Mouse (Mus musculus) bone marrow macrophage, adult 2 months (primary cell): ENCODE data around the gene Fam155a. TPM values are rescaled to one million over a fixed set of nuclear protein-coding genes. Genes with fewer than 3 reads are reported as not detected.

Experiments used
- H3K27ac ChIP-seq: 2 replicates; pipeline ENCODE4 v1.5.1; 2012; ENCODE audit warnings: low read depth, low read length; ENCODE audit not compliant: insufficient read depth
- H3K4me1 ChIP-seq: 2 replicates; pipeline ENCODE4 v1.6.1; 2012; ENCODE audit warnings: low read length; ENCODE audit not compliant: control insufficient read depth, insufficient read depth
- H3K4me3 ChIP-seq: 2 replicates; pipeline ENCODE4 v1.5.1; 2012; ENCODE audit warnings: mild to moderate bottlenecking, low read length, moderate library complexity; ENCODE audit not compliant: insufficient read depth
- CTCF ChIP-seq: IDR thresholded peaks from 2 replicates; pipeline ENCODE4 v1.5.1; 2012; ENCODE audit warnings: low read depth, mild to moderate bottlenecking, low read length, moderate library complexity
- POLR2A ChIP-seq: IDR thresholded peaks from 2 replicates; pipeline ENCODE4 v1.6.1; 2012; ENCODE audit warnings: mild to moderate bottlenecking, low read depth, low read length, borderline replicate concordance
- polyA plus RNA-seq: library from polyadenylated mRNA; stranded (reverse); fragments of >200 nt; gene quantifications from 2 replicates; pipeline ENCODE4 v1.2.4, GENCODE M21; 2012; ENCODE audit not compliant: missing spikeins, insufficient read depth, insufficient read length

Fam155a gene
- polyA plus RNA-seq, 1 experiment: not detected

DNA sequence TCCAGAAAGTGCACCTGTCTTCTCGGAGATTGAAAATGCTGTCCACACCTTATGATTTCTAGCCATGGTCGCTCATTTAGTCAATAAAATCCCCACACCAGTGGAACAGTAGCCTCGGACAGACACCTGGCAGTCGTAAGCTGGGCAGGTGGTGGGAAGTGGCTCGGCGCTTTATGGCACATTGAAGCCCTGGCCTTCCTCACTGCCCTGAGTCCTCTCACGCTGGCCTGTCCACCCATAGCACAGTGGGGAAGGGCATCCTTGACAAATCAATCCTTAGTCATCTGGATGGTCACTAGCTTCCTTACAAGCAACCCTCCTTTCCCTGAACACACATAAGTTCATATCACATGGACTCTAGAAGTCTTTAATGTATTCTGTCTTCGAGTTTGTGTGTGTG is 401.8 kb downstream of the Fam155a start:
- TF ChIP-seq POLR2A: no peak
- TF ChIP-seq CTCF: no peak
- Histone ChIP-seq H3K27ac (no peak overlapping the region), H3K4me1 (no peaks in the 10 kb centered on the region)

DNA sequence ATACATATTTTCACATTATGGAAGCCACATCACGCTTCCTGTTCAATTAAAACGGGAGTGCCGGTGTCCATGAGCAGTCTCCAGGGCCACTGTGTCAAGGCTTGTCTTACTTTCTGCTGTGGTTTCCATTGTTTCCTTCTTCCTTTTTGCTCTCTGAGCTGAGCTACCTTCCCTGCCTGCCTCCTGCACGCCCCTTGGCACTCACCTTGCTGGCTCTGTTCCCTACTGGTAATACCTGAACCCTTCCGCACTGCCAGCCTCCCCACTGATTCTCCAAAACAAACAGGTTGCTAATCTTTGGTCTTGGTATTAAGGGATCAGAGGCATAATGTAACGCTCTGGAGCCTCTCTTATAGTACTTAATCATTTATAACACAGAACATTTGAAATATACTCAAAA is 403.2 kb downstream of the Fam155a start:
- no peaks in the 10 kb centered on the region for H3K4me1 ChIP-seq
- TF ChIP-seq POLR2A: no peak
- H3K27ac ChIP-seq: no peak overlapping the region
- H3K4me3 ChIP-seq: no peak overlapping the region

More for the DNA sequence above, 401.8 kb downstream of the Fam155a start:
- H3K4me3 ChIP-seq: no peak overlapping the region

DNA sequence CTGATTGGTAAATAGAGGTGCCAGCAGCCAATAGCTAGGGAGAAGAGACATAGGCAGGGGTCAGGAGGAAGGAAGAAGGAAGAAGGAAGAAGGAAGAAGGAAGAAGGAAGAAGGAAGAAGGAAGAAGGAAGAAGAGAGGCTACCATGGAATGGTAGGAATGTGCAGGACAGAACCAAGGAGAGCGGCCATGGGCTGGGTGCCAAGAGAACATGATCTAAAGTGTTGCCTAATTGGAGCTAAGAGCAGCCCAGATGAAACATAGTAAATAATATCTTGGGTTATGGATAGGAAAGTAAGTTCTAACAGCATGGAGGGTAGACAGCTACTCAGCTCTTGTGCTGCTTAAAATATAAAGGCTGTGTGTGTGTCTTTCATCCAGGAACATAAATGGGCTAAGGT is 405.6 kb downstream of the Fam155a start:
- no peak overlapping the region for H3K4me3 ChIP-seq
- TF ChIP-seq POLR2A (no peak), CTCF (no peak)
- H3K4me1 ChIP-seq: no peaks in the 10 kb centered on the region
- H3K27ac ChIP-seq: no peak overlapping the region

DNA sequence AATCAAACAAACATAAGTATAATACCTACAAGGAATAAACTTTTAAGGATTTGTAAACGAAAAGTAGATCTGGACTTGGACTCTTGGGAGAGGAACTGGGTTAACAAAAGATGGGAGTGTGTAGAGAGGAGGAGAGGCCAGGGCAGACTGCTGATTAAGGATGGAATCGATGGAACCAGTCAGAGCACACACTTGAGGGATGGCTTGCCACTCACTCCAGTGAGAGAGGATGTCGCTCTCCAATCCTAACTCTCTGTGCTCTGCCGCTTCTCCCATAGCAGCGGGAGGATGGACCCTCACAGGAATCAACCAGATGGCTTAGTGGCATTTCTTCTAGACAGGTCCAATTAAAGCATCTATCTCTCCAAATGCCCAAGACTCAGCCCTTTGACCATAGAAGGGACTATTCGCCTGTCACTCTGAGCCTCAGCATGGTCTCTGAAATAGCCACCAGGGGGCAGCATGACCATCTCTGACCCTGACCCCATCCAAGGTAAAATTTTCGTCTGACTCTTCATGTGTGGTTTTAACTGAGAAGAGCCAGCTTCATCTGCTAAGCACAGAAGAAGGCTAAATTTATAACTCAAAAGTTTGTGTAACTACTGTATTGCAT is 422.3 kb downstream of the Fam155a start:
- H3K27ac ChIP-seq: no peak overlapping the region
- peak; percentile 34; the same call in 1 of the 2 replicates for TF ChIP-seq CTCF
- no peak for TF ChIP-seq POLR2A
- no peaks in the 10 kb centered on the region for H3K4me1 ChIP-seq
- no peak overlapping the region for H3K4me3 ChIP-seq

DNA sequence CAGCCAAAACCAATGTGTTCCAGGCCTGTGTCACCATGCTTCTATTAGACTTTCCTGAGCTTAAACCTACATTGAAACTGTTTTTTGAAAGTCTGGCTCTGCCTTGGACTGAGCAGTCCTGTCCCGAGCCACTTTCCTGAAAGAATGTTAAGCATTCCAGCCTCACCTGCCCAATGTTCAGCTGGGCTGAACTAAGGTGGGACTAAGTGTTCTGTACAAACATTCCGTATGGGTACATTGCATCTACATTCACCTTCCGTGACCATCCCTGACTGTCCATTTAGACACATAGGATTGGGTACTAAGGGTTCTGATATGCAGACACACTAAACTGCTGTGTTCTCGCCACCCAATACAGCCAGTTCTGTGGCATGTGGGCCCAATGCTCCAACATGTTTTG is 423.8 kb downstream of the Fam155a start:
- TF ChIP-seq CTCF (no peak), POLR2A (no peak)
- Histone ChIP-seq H3K27ac (no peak overlapping the region), H3K4me1 (no peaks in the 10 kb centered on the region), H3K4me3 (no peak overlapping the region)

DNA sequence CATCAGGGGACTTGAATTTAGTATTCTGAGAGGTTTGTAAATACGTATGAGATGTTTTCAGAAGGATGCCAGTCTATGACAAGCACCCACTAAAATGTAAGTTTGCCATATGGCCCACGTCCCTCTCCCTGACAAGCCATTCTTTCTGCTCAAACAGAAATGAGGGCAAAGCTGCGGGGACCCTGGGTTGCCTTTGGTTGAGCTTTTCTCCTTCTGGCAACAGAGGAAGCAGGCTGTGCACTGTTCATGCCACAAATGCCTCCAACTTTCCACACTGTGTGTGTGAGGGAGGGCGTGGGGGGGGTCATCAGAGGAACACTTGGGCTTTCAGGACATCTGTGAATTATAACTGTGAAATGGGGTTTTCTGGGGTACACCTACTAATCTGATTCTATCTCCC is 426.8 kb downstream of the Fam155a start:
- Histone ChIP-seq H3K4me1 (no peaks in the 10 kb centered on the region), H3K4me3 (no peak overlapping the region), H3K27ac (no peak overlapping the region)
- TF ChIP-seq CTCF (no peak), POLR2A (no peak)

DNA sequence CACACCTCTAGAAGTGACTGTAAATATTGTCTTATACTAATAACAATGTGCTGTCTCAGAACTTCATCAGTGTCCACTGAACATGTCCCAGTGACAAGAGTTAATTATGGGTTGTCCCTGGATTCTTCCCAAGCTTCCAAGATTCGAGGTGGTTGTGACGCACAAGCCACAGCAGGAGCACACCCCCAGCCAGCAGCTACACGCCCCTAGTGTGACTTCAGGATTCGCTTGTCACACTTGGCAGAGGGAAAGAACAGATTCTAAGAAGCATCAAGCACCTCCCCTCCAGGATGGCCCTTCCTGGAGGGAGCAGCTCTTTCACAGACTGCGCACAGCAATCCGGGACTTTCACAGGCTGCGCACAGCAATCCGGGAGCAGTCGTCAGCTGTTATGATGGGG is 428.0 kb downstream of the Fam155a start:
- Histone ChIP-seq H3K4me1 (no peaks in the 10 kb centered on the region), H3K4me3 (no peak overlapping the region), H3K27ac (no peak overlapping the region)
- TF ChIP-seq CTCF: no peak
- no peak for TF ChIP-seq POLR2A

DNA sequence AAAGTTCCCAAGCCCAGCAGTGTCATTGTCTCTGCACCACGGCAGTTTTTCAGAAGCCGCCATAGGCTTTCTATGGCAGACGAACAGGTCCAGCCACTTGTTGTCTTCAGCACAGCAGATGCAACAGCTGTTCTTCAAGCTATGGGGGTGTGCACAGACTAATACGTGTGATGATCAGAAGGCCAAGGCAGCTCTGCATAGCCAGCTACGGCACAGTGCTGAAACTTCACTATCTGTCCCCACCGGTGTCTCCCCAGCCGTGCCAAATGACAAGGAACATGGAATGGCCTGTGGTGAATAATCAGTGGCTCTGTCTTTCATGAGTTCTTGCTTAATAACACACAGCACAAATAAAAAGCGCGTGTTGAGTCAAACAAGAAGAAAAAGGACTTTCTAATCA is 428.4 kb downstream of the Fam155a start:
- Histone ChIP-seq H3K27ac (no peak overlapping the region), H3K4me1 (no peaks in the 10 kb centered on the region), H3K4me3 (no peak overlapping the region)
- TF ChIP-seq POLR2A: no peak
- no peak for TF ChIP-seq CTCF

DNA sequence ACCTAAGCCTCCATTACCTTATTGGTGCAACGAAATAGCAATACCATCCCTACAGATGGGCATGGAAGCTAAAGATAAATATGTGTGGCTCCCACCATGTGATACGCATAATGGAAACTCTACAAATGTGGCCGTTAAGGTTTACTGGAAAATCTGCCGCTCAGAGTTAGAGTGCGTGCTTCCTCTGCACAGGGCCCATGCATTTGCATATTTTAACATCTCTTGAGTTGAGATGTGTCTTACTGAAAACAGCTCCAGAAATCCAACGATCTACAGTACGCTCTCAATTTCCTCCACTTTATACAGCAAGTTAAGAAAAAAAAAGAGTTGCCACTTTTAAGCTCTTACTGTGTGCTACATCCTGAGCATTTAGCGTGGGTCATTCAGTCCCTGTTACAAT is 433.1 kb downstream of the Fam155a start:
- H3K27ac ChIP-seq: no peak overlapping the region
- no peak overlapping the region for H3K4me3 ChIP-seq
- no peak for TF ChIP-seq CTCF
- no peak for TF ChIP-seq POLR2A
- no peaks in the 10 kb centered on the region for H3K4me1 ChIP-seq

DNA sequence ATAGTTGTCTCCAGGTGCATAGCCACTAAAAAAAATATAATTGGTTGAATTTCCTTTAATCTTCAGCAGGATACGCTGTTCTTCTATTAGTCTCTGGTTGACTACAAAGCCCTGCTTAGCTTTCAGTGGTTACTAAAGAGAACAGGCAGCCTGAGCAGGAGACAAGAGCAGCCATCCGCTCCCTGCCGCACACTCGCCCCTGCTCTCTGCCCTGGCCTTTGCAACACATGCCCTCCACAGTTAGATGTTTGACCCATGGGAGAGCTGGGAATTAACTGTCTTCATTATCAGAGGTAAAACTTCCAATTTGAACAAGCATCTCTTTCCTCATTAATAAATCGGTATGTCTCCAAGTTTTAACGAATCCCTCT is 435.0 kb downstream of the Fam155a start:
- H3K4me1 ChIP-seq: no peaks in the 10 kb centered on the region
- H3K27ac ChIP-seq: no peak overlapping the region
- no peak for TF ChIP-seq POLR2A
- TF ChIP-seq CTCF: no peak
- H3K4me3 ChIP-seq: no peak overlapping the region
